Mouse (Mus musculus) frontal cortex, postnatal 36 days (tissue): ENCODE results near the gene Galnt10.

Experiments
- DNase-seq, 2 experiments: peaks; one replicate each; pipeline ENCODE4 v3.0.0; 2022; ENCODE audit warnings: low spot score in 2 of 2

Gene Galnt10

GRCm38 (mm10) chr11:57827915-57828545 is 182.8 kb downstream of the Galnt10 start:
- no peak for DNase-seq

DNA sequence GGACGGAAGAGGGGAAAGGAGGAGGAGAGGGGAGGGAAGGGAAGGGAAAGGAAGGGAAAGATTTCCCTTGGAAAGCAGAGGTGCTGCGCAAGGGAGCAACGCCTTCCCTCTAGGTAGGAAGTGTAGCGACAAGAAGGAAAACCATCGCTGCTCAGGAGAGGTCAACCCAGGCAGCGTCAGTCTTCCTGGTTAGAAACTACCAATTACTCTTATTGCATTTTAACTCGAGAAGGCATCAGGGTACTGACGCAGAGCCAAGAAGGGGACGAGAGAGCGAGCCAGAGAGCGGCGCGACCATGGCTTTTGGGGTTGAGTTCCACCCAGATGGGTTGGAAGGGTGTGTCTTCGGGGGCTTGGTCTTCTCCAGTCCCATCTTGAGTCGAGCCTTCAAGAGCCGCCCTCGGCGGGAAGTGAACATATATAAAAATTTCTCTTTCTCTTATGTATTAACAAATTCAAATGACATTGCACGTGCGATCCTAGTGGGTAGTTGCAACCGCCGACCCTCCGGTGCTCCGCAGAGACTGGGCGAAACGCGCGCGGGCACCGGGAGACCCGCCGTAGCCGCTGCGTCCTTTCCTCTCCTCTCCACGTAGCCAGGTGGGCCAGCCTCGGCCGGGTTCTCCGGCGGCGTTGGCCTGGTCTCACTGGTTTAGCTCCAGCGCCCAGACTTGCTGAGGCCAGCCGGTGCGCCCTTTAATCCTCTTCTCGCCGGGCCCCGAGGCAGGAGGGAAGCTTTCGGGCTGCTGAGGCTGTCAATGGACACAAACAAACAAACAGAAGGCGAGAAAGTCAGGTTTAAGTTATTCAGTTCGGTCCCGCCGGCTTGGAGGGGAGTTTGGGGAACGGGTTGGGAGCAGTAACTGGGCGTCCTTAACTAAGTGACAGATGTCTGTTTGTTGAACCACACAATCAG is 184.0 kb downstream of the Galnt10 start:
- DNase-seq = no peak

- DNase-seq = no peak
These were observed 184.9 kb downstream of the Galnt10 start for GRCm38 (mm10) chr11:57829871-57830775.

DNA sequence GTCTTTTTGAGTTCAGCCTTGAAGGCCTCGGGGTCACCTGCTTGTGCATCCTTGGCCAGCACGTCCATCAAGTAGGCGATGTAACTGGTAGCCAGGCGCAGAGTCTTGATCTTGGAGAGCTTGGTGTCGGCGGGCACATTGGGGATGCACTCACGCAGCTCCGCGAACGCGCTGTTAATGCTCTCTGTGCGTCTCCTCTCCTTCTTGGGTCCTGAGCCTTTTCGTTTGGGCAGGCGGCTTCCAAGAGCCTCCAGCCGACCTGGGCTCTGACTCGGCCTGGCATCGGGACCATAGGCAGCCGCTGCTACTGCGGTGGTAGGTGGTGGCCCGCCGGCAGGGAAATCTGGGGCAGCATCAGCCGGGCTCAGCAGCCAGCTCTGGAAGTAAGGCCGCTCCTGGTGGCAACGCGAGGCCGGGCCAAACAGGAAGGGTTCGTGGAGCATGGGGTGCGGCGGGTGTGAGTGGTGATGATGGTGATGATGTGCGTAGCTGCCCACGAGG is 186.1 kb downstream of the Galnt10 start:
- DNase-seq = no peak

DNA sequence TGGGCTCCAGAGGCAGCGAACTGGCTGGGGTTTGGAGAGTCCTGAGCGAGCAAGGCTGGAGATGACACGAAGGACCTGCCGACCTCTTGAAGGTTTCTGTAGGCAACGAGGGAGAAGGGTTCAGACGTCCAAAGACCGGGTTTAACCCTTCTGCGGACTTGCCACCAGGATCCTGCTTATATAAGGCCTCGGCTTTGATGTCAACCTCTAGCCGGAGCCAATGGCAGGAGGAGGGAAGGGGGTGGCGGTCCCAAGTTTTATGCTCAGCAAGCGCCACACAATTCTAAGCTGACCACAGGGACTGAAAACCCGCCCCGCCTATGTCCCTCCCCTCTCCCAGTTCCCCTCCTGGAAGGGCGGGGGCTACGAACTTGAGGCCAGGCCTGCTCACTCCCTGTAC is 186.6 kb downstream of the Galnt10 start:
- no peak for DNase-seq

GRCm38 (mm10) chr11:57832552-57833201 is 187.4 kb downstream of the Galnt10 start, which contains the start of gene Hand1:
TSS of gene Hand1 (minus strand) at chr11:57832818.
- no peak for DNase-seq

DNA sequence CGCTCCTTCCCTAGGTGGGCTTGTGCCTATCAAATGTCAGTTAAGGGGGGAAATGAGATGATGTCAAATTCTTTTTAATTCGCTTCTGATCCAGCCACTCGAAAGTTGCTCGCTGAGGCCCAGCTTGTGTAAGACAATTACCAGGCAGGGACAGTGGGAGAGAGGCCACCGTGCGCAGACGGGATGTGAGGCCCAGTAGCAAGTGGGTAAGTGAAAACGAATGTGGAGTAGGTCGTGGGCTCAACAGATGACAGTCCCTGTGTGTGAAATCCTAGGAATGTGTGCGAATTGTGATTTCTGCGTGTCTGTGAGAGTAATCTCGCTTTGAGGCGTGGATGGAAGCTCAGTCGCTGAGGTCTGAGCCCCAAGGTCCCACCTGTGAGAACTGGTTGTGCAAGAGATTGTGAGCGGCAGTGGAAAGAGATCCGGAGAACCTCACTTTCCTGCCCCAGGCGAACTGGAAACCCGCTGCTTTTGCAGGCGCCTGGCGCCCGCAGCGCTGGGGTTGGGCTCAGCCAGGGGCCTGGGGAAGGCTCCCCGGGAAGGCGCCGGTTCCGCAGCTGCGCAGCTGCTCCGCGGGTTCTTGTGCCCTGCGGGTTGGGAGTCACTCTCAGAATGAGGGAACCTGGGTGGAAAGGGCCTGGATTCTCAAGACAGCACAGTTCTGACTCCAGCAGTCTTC is 188.2 kb downstream of the Galnt10 start:
- DNase-seq = no peak

GRCm38 (mm10) chr11:57834031-57834430 is 188.8 kb downstream of the Galnt10 start:
- DNase-seq = no peak

DNA sequence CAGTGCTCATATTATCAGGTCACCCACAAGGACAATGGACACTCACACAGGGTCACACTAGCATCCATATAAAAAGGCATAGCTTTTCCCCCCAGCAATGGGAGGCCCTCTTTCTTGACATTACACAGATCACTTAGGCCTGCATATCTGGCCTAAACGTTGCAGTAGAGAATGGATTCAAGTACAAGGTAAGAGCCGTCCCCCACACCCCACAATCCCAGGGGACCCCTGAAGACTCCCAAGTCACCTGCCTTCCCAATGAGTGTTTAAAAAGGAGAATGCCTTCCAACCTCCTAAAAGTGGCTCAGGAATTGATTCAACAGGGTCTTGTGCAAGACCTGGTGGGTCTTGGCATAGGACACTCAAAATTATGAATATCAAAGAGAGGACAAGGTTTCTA is 190.1 kb downstream of the Galnt10 start:
- DNase-seq = no peak

DNA sequence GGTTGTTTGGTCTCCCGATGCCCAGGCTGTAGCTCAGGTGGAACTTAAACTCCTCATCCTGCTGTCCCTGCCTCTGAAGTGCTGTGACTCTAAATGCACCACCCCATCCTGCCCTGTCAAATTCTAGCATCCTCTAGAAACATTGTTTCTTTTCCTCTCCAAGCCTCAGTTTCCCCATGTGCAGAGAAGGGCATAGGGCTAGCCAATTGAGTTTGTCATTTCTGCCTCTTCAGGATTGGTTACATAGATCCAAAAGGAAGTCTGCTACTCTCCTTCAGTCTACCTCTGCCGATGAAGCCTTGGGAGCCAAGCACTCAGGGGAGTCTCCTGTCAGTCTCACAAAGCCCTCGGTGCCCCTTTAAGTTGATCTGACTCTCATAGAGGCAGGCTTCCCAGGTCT is 190.7 kb downstream of the Galnt10 start:
- DNase-seq = no peak

DNA sequence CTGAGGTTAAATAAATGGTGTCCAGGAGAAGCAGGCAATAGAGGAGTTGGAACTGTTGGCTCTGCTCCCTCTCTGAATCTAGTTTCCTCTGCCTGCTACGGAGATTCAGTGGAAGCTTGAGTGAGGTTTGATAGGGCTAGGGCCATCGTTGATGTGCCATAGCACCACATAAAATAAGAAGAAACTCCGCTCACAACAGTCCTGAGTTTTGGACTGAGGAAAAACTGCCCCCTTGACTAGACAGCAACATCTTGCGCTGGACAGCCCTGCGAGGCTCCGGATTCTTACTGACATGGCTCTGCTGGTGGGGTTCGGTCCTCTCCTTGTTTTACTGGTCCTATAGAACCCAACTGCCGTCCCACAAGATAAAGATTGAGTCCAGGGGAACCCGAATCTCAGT is 191.2 kb downstream of the Galnt10 start:
- no peak for DNase-seq
